Mouse (Mus musculus): Measurements from ENCODE around the gene Cd247.

- TF ChIP-seq CTCF (IDR thresholded peaks at IDR 0.05; ENCODE audit: low read depth) (no peak), EP300 (IDR thresholded peaks at IDR 0.05; ENCODE audit: low read depth) (no peak)
These were observed 90.3 kb downstream of the Cd247 start for GRCm38 (mm10) chr1:165878751-165879150.

Measured in liver, postnatal 0 days (tissue).